Mouse (Mus musculus): Measurements from ENCODE around the gene Clip1. TPM values are rescaled to one million over a fixed set of nuclear protein-coding genes. Genes with fewer than 3 reads are reported as not detected.

The Clip1 gene
- polyA plus RNA-seq (2014; fragmentation: Illumina TruSeq; extraction: RNeasy Lipid Tissue Mini Kit (QIAGEN cat#74804); ENCODE audit: low read depth, low replicate concordance), result 101 TPM

GRCm38 (mm10) chr5:123684221-123685144, at the start of gene Clip1:
TSS of gene Clip1 (minus strand) at chr5:123684618.

DNA sequence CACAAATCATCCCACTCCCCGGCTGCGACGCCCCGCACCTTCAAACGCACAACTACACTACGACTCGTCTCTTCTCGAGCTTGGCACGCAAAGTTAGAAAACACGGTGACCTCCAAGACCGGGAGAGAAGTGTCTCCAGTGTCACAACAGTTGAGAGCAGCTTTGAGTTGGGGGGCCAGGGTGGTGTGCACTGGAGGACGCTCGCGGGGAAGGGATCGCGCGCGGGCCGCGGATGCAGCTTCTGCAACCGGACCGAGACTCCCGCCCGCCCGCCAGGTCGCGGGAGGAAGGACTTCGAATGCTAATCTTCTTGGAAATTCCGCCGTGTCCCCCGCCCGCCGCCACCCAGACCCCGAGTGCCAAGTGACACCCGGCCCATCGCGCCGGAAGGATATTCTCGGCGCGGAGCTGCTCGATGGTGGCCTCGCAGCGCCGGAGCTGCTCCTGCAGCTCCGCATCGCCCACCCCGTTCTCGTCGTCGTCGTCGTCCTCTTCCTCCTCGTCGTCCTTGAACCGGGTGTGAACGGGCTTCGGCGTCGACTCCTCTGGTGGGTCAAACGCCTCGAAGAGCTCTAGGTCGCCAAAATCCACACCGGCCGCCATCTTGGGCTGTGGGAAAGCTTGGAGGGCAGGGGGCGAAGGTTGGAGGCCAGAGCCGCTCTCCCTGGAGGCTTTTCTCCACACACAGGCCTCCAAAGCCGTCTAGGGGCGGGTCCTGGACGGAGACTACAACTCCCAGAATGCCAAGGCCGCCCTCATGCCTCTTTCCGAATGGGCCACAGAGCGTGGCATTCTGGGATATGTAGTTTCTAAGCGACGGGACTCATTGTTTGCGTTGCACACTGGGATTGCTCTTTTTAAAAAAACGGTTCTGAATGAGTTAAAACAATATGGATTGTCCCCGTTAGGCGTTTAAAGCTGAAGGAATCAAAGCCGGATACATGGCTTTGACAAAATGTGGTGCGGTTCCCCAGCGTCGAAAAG, 36.2 kb upstream of the Clip1 start, which contains the start of gene Zcchc8:
Gene Zcchc8 (minus strand): TSS at position 773 of the 984 bp plus-strand sequence.

GRCm38 (mm10) chr5:123572357-123573186, 111.8 kb downstream of the Clip1 start, which contains the start of gene Vps33a:
TSS of gene Vps33a (minus strand) at chr5:123573038.

Other genes with a start within 250 kb of the Clip1 start
- 17.0 TPM for gene Lrrc43, start 195.3 kb downstream of the Clip1 start, polyA plus RNA-seq (2014; fragmentation: Illumina TruSeq; extraction: RNeasy Lipid Tissue Mini Kit (QIAGEN cat#74804); ENCODE audit: low read depth, low replicate concordance)
- 144 TPM for gene Il31, start 195.1 kb downstream of the Clip1 start, polyA plus RNA-seq (2014; fragmentation: Illumina TruSeq; extraction: RNeasy Lipid Tissue Mini Kit (QIAGEN cat#74804); ENCODE audit: low read depth, low replicate concordance)
- gene B3gnt4, start 174.2 kb downstream of the Clip1 start, polyA plus RNA-seq (2014; fragmentation: Illumina TruSeq; extraction: RNeasy Lipid Tissue Mini Kit (QIAGEN cat#74804); ENCODE audit: low read depth, low replicate concordance), result 0.73 TPM
- gene Diablo, start 160.4 kb downstream of the Clip1 start, polyA plus RNA-seq (2014; fragmentation: Illumina TruSeq; extraction: RNeasy Lipid Tissue Mini Kit (QIAGEN cat#74804); ENCODE audit: low read depth, low replicate concordance), result 695 TPM
- gene Gm49027, start 159.1 kb downstream of the Clip1 start, polyA plus RNA-seq (2014; fragmentation: Illumina TruSeq; extraction: RNeasy Lipid Tissue Mini Kit (QIAGEN cat#74804); ENCODE audit: low read depth, low replicate concordance), result not detected
- gene Vps33a, start 111.6 kb downstream of the Clip1 start, polyA plus RNA-seq (2014; fragmentation: Illumina TruSeq; extraction: RNeasy Lipid Tissue Mini Kit (QIAGEN cat#74804); ENCODE audit: low read depth, low replicate concordance), result 6.0 TPM
- gene Zcchc8, start 36.5 kb upstream of the Clip1 start, polyA plus RNA-seq (2014; fragmentation: Illumina TruSeq; extraction: RNeasy Lipid Tissue Mini Kit (QIAGEN cat#74804); ENCODE audit: low read depth, low replicate concordance), result 287 TPM
- 172 TPM for gene Rsrc2, start 64.8 kb upstream of the Clip1 start, polyA plus RNA-seq (2014; fragmentation: Illumina TruSeq; extraction: RNeasy Lipid Tissue Mini Kit (QIAGEN cat#74804); ENCODE audit: low read depth, low replicate concordance)
- gene Kntc1, start 65.1 kb upstream of the Clip1 start, polyA plus RNA-seq (2014; fragmentation: Illumina TruSeq; extraction: RNeasy Lipid Tissue Mini Kit (QIAGEN cat#74804); ENCODE audit: low read depth, low replicate concordance), result 34.4 TPM
- not detected for gene Hcar2, start 180.9 kb upstream of the Clip1 start, polyA plus RNA-seq (2014; fragmentation: Illumina TruSeq; extraction: RNeasy Lipid Tissue Mini Kit (QIAGEN cat#74804); ENCODE audit: low read depth, low replicate concordance)
- not detected for gene Hcar1, start 195.4 kb upstream of the Clip1 start, polyA plus RNA-seq (2014; fragmentation: Illumina TruSeq; extraction: RNeasy Lipid Tissue Mini Kit (QIAGEN cat#74804); ENCODE audit: low read depth, low replicate concordance)
- 294 TPM for gene Denr, start 222.6 kb upstream of the Clip1 start, polyA plus RNA-seq (2014; fragmentation: Illumina TruSeq; extraction: RNeasy Lipid Tissue Mini Kit (QIAGEN cat#74804); ENCODE audit: low read depth, low replicate concordance)
- gene Gm43518, start 242.8 kb upstream of the Clip1 start, polyA plus RNA-seq (2014; fragmentation: Illumina TruSeq; extraction: RNeasy Lipid Tissue Mini Kit (QIAGEN cat#74804); ENCODE audit: low read depth, low replicate concordance), result 2.5 TPM
- gene Ccdc62, start 246.1 kb upstream of the Clip1 start, polyA plus RNA-seq (2014; fragmentation: Illumina TruSeq; extraction: RNeasy Lipid Tissue Mini Kit (QIAGEN cat#74804); ENCODE audit: low read depth, low replicate concordance), result 177 TPM